In the genomic region with DNA sequence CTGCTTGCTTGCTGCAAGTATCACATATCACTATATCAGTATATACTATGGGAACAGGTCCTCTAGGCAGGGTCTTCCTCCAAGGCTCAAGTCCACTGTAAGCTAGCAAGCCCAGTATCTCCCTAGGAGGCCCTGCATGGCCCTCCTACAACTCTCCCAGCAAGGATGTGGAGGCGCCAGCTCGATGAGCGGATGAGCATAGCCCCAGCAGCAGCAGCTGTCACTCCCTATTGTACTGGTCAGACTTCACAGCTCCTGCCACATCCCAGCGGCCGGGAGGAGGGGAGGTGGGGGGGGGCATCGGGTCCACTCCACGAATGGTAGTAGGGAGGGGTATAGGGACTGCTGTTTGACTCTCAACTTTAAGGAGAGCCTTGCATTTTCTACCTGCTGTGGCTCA, we compare ENCODE assay signal across 20 mouse cellular contexts.
DNase-seq lines count a peak whose midpoint lies in the region; ATAC-seq and TF ChIP-seq lines count a peak whose summit lies in the region.
"Had no signal": no experiment of that assay in that cellular context is flagged by ENCODE, and none has a peak within 500 bp of the region (broad histone marks: within the 10 kb centered on the region; RNA-seq: fewer than 3 reads in every experiment).

No protein-coding gene starts in this region.

- no peak overlapping the region for H3K9ac ChIP-seq in forebrain, embryonic 13.5 days
- no peak overlapping the region for H3K9ac ChIP-seq in forebrain, embryonic 11.5 days (ENCODE audit: low read length)
- H3K9ac ChIP-seq: embryonic facial prominence, embryonic 15.5 days; hindbrain, embryonic 15.5 days had no signal

- TF ChIP-seq CTCF in left cerebral cortex, adult 2 months (IDR thresholded peaks at IDR 0.05): no peak
- no peak for TF ChIP-seq CTCF in kidney, adult 2 months (conservative IDR thresholded peaks at IDR 0.05; ENCODE audit: insufficient read depth, insufficient read length, low read depth, low read length)

- no peak for DNase-seq in forebrain, embryonic 11.5 days (ENCODE audit: low spot score)
- DNase-seq in left cerebral cortex, adult 2 months (ENCODE audit: extremely low spot score in 1 of 2, low spot score in 2 of 2): no peak
- no peak for DNase-seq in left cerebral cortex, postnatal 4 days
- DNase-seq in embryonic facial prominence, embryonic 10.5 days (ENCODE audit: low spot score): no peak
- DNase-seq in retina, embryonic 14.5 days (ENCODE audit: low spot score): peak; percentile 17
- no peak for DNase-seq in heart, postnatal 4 days
- no peak for DNase-seq in kidney, adult 2 months
- DNase-seq: adrenal gland, postnatal 10 days; cerebellum, adult 11-12 months; cerebellum, adult 9-10 months; cerebellum, postnatal 25 days; gastrocnemius, postnatal 10 days; heart, adult 18-20 months; heart, postnatal 10 days had no signal

- TF ChIP-seq POLR2A in kidney, adult 2 months (IDR thresholded peaks at IDR 0.05; ENCODE audit: low read depth, low read length): no peak

- H3K4me1 ChIP-seq in forebrain, embryonic 13.5 days: peaks cover 9% of the 10 kb centered on the region; the same call in 1 of the 2 replicates
- H3K4me1 ChIP-seq in forebrain, embryonic 11.5 days (replicated peaks; ENCODE audit: control insufficient read depth, insufficient read depth, low read length): no peaks in the 10 kb centered on the region
- H3K4me1 ChIP-seq in embryonic facial prominence, embryonic 10.5 days: peaks cover 20% of the 10 kb centered on the region
- no peaks in the 10 kb centered on the region for H3K4me1 ChIP-seq in kidney, adult 2 months (ENCODE audit: control insufficient read depth, insufficient read depth, low read length)

- H3K36me3 ChIP-seq in forebrain, embryonic 13.5 days (ENCODE audit: poor library complexity, severe bottlenecking): peaks cover 8% of the 10 kb centered on the region; the same call in 1 of the 2 replicates
- H3K36me3 ChIP-seq in forebrain, embryonic 11.5 days (ENCODE audit: control insufficient read depth, insufficient read depth, low read length): no peaks in the 10 kb centered on the region
- H3K36me3 ChIP-seq in embryonic facial prominence, embryonic 10.5 days (replicated peaks): peaks cover 60% of the 10 kb centered on the region
- H3K36me3 ChIP-seq in kidney, adult 2 months (ENCODE audit: control insufficient read depth, insufficient read depth, low read length): no peaks in the 10 kb centered on the region
- H3K36me3 ChIP-seq: hindbrain, embryonic 15.5 days had no signal

- H3K4me2 ChIP-seq in forebrain, embryonic 13.5 days: no peak overlapping the region
- no peak overlapping the region for H3K4me2 ChIP-seq in forebrain, embryonic 11.5 days (ENCODE audit: low read depth, low read length, severe bottlenecking)
- H3K4me2 ChIP-seq: embryonic facial prominence, embryonic 15.5 days; hindbrain, embryonic 15.5 days had no signal

- H3K4me3 ChIP-seq in forebrain, embryonic 13.5 days: no peak overlapping the region
- no peak overlapping the region for H3K4me3 ChIP-seq in forebrain, embryonic 11.5 days (ENCODE audit: low read depth, low read length)
- H3K4me3 ChIP-seq in left cerebral cortex, adult 2 months: no peak overlapping the region
- no peak overlapping the region for H3K4me3 ChIP-seq in embryonic facial prominence, embryonic 10.5 days
- no peak overlapping the region for H3K4me3 ChIP-seq in kidney, adult 2 months (ENCODE audit: insufficient read depth, low read depth, low read length)
- H3K4me3 ChIP-seq: embryonic facial prominence, embryonic 15.5 days; erythroblast, embryonic 14.5 days; forebrain, embryonic 10.5 days; heart, embryonic 10.5 days; hindbrain, embryonic 15.5 days had no signal

- no peaks in the 10 kb centered on the region for H3K9me3 ChIP-seq in forebrain, embryonic 13.5 days (replicated peaks)
- H3K9me3 ChIP-seq in forebrain, embryonic 11.5 days (ENCODE audit: control insufficient read depth, low read length): no peaks in the 10 kb centered on the region
- no peaks in the 10 kb centered on the region for H3K9me3 ChIP-seq in embryonic facial prominence, embryonic 10.5 days
- H3K9me3 ChIP-seq: embryonic facial prominence, embryonic 15.5 days; forebrain, embryonic 10.5 days; heart, embryonic 10.5 days; hindbrain, embryonic 15.5 days had no signal

- intact Hi-C loops in left cerebral cortex, adult 2 months (cut with DNase I): no loop called here
- intact Hi-C loops in left cerebral cortex, postnatal 4 days (cut with DNase I): no loop called here

- no peak for ATAC-seq in forebrain, embryonic 13.5 days
- ATAC-seq in forebrain, embryonic 11.5 days (replicated peaks; ENCODE audit: low FRiP score): no peak

- no peaks in the 10 kb centered on the region for H3K27me3 ChIP-seq in forebrain, embryonic 13.5 days
- no peaks in the 10 kb centered on the region for H3K27me3 ChIP-seq in forebrain, embryonic 11.5 days (ENCODE audit: control insufficient read depth, insufficient read depth, low read length)
- no peaks in the 10 kb centered on the region for H3K27me3 ChIP-seq in embryonic facial prominence, embryonic 10.5 days (replicated peaks; ENCODE audit: low read depth, poor library complexity, severe bottlenecking)
- no peaks in the 10 kb centered on the region for H3K27me3 ChIP-seq in kidney, adult 2 months (replicated peaks; ENCODE audit: control insufficient read depth, insufficient read depth, low read length)
- H3K27me3 ChIP-seq: embryonic facial prominence, embryonic 15.5 days; hindbrain, embryonic 15.5 days had no signal

- WGBS in forebrain, embryonic 13.5 days: 58% methylated on average over 7 of the region's 7 CpGs
- WGBS in forebrain, embryonic 11.5 days: 78% methylated on average over 7 of the region's 7 CpGs
- WGBS in embryonic facial prominence, embryonic 10.5 days: 71% methylated on average over 7 of the region's 7 CpGs
- WGBS in kidney, adult 2 months: 67% methylated on average over 7 of the region's 7 CpGs

- H3K27ac ChIP-seq in forebrain, embryonic 13.5 days: peak overlapping the region; percentile 6; the same call in 1 of the 2 replicates
- H3K27ac ChIP-seq in forebrain, embryonic 11.5 days (ENCODE audit: low read depth, low read length): no peak overlapping the region
- H3K27ac ChIP-seq in left cerebral cortex, adult 2 months: peak overlapping the region; percentile 30
- H3K27ac ChIP-seq in embryonic facial prominence, embryonic 10.5 days (replicated peaks): 0 out of 2 replicates have a peak overlapping the region, but pooled peaks have one; percentile 2
- no peak overlapping the region for H3K27ac ChIP-seq in kidney, adult 2 months (ENCODE audit: insufficient read depth, low read depth, low read length)
- H3K27ac ChIP-seq: embryonic facial prominence, embryonic 15.5 days; forebrain, embryonic 10.5 days; hindbrain, embryonic 15.5 days had no signal

Comparison
In these comparisons a context has a peak if more than half of its experiments do, and no peak if none do; other contexts are left out.
1. H3K27ac ChIP-seq: peak in forebrain, embryonic 13.5 days (single experiment), left cerebral cortex, adult 2 months (single experiment) and embryonic facial prominence, embryonic 10.5 days (single experiment); none in forebrain, embryonic 11.5 days (single experiment) and kidney, adult 2 months (single experiment).